Mouse (Mus musculus) layer of hippocampus, adult 18-20 months (tissue): ENCODE data around the gene Csrnp1. TPM values are rescaled to one million over a fixed set of nuclear protein-coding genes. Genes with fewer than 3 reads are reported as not detected.

Experiments
- DNase-seq, 2 experiments: peaks; one replicate each; pipeline ENCODE4 v3.0.0; 2022; ENCODE audit warnings: low spot score in 2 of 2
- total RNA-seq, 2 experiments: library from RNA; stranded (reverse); gene quantifications; 2 replicates each; pipeline ENCODE4 v1.2.3; 2021

Gene Csrnp1
- total RNA-seq, 2 experiments from 2014 or later, result 13.1 to 15.7 TPM

DNA sequence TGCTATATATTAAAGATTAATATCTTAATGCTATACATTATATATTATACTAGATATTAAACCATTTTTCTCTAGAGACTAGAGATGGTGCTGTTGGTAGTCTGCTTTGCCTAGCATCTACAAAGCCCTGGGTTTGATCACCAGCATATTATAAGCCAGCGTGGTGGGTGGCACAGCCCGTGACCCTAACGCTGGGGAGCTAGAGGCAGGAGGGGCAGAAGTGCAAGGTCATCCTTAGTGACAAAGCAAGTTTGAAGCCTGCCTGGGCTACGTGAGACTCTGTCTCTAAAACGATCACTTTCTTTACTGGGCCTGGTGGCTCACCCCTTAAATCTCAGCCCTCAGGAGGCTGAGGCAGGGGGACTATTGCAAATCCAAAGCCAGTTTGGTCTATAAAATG is 18.4 kb upstream of the Csrnp1 start:
- no peak for DNase-seq

DNA sequence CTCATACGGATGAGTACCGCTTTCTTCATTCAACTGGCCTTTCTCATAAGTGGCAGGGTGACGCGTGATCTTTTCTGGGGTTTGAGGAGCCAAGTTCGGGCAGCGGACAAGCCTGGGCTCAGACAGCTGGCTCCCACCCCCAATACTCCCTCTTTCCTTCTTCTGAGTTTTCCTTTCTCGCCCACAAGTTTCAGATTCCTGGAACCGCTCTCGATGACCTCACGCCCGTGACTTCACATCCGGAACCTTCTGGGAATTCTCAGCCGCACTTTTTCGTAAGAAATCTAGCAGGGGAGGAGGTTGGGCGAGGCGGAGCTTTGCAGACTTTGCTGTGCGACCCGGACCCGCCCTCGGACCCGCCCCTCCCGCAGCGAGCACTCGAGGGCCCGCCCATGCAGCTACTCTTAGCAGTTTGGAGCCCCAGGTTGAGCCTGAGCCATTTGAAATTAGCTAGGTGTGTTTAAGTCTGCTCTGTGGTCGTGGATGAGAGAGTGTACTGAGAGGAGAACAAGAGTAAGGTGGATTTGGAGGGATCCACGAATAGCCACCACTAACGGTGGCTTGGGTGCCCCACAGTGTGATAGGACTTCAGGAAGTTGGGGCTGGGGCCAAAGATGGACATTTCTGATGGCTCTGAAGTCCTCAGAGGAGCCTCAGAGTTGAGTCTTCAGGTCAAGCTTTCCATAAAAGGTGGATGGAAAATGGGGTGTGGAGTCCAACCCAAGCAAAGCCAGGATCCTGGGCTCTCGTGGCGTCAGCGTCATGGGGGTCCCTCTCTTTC is 17.7 kb upstream of the Csrnp1 start:
- peak in 1 of 2 experiments; percentile 66 for DNase-seq

DNA sequence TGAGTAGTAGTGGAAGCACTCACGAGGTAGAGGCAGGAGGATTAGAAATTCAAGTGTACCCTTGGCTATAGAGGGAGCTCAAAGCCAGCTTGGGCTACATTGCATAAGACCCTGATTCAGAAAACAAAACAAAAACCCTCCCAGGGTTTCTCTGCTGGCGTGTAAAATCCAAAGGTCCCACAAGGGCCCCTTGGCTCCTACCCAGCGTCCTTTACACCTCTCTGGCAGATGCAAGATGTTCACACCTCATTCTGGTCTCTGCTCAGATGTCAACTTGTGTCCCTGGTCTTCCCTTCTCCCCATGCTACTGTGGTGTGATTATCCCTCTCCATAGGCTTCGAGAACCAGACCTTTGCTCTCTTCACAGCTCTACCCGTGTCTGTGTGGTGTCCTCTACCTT is 16.3 kb upstream of the Csrnp1 start:
- DNase-seq, result no peak

DNA sequence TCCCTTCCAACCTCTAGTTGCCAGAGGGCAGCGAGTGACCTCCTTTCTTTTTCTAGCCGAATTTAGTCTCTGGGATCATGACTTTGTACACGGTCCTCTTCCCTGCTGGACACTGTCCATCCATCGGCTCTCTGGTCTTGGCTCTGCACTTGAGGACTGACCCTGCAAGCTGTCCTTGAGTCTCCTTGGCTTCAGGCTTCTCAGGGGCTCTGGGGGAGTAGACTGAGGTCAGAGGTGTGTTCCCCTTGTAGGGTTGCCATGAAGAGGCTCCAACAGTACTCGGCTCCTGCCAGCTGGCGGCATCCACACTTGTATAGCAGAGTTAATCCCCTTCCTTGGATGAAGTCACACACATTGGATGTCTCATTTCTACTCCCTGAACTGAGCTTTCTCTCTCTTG is 15.2 kb upstream of the Csrnp1 start:
- no peak for DNase-seq

DNA sequence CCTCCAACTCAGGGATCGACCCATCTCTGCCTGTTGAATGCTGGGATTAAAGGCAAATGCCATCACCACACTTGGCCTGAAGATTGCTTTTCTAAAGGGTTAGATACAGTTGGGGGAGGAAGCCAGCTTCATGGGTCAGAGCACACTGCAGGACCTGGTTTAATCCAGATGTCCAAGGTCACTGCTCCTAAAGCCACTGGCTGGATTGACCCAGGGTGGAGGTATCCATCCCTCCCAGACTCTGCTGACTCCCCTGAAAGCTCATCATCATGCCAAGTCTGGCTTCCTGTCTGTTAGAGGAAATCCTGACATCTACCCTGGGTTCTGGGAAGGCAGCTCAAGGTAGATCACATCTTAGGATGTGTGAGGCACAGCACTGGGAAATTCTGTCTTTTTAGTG is 14.3 kb upstream of the Csrnp1 start:
- no peak for DNase-seq

DNA sequence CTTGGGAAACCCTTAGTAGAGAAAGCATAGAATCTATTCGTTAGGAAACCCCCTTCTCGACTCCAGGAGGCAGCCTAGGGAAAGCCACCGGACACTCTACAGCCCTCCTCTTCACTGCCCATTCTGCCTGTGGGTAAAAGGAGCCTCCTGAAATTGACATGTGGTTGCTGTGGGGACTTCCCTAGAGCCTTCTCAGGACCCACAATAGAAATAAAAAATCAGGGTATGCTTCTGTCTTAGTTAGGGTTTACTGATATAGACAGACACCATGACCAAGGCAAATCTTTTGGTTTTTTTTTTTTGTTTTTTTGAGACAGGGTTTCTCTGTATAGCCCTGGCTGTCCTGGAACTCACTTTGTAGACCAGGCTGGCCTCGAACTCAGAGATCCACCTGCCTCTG is 11.6 kb upstream of the Csrnp1 start:
- no peak for DNase-seq

DNA sequence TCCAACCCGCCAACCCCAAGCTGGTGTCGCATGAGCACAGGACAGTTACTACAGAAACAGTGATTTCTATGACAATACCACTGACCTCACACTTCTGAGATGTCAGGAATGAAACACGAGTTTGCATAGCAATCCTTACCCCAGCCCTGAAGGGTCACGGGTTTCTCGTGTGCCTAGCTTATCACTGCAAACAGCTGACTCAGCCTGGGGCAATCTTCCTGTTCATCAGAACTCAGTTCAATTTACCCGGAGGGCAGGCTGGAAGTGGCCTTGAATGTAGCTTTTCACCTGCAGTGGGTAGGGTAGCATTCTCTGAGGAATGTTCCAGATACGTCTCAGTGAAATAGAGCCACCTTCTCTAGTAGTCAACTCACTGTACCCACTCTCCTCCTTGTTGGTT is 9.7 kb upstream of the Csrnp1 start:
- no peak for DNase-seq

DNA sequence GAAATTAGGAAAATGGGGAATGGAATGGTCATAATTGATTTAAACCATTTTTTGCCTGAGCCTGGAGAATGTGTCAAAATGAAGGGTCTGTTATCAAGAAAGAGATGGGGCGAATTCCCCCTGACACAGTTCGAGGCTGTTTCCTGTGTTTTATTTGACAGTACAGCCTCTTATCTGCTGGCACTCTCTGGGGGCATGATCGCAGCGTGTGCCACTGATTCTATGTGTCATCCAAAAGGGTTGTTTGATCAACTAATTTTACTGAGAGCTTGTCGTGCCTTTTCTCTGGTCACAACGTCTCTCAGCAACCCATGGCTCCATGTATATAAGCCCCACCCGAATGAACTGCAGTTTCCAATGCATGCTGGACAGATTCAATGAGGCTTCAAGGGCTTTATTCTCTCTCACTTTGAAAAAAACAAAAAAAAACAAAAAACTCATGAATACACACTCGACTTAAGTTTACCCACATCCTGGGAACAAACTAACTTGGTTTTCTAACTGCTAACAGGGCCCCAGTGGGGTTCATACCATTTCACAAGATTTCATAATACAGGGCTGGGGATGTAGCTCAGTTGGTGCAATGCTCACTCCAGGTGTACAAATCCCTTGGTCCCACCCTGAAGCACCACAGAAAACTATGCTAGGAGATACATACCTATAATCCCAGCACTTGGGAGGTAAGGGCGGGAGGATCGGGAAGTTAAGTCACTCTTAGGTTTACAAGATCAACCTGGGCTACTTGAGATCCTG is 8.8 kb upstream of the Csrnp1 start:
- no peak for DNase-seq

DNA sequence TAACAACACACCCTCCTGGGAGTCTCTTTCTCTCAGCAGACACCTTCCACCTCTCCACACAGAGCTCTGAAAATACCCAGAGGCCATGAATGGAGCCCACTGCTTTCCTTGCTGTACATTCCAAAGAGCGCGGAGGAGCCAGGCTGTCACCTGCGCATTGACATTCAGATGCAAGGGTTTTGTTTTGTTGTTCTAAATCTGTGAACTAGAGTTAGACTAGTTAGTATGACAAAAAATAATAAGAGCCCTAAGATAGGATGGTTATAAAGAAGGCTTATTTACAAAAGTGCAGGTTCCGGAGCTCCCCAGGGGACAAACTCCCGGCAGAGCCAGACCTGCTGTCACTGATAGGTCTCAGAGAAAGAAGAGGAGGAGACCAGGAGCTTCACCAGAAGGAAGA is 6.9 kb upstream of the Csrnp1 start:
- no peak for DNase-seq

DNA sequence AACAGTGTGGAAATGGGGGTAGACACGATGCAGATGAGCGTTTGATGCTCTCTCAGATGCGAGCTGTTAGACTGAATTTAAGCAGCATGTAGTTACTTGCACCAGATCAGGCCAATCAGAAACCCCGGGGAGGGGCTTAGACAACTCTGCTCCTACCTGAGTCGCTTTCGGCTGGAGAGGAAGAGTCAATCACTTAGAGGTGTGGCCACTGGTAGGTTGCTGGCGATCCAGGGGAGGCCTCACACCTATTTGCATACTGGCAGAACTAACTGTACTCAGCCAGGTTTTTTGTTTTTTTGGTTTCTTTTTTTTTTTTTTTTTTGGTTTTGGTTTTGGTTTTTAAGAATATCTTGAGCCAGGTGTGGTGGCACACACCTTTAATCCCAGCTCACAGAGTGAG is 3.8 kb upstream of the Csrnp1 start:
- DNase-seq, result no peak

DNA sequence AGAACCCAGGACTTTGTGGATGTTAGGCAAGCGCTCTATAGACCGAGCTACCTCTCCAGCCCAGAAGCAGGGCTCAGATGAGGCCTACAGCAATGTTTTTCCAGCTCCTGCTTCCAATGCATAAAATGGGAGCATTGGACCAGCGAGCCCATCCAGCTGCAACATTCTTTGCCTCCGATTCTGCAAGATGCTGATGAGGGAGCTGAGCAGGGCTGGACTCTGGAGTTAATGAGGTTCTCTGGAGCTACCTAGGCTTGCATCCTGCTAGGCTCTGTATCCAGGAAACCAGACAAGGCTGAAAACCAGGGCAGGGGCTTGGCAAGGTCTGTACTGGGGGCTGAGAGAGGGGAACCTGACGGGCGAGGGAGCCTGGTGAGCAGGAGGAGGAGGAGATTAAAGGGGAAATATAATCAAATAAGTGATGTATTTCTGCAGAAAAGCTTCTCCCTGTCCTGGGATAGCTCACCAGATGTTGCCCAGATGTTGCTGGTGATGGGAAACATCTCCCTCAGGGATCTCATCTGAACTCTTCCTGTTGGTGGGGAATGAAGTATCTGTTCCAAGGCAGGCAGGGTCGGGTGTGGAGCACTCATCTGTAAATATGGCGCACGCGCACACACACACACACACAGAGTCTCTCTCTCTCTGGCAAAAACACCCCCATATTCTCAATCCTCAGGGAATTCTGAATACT is 1.6 kb upstream of the Csrnp1 start:
- DNase-seq, result no peak

DNA sequence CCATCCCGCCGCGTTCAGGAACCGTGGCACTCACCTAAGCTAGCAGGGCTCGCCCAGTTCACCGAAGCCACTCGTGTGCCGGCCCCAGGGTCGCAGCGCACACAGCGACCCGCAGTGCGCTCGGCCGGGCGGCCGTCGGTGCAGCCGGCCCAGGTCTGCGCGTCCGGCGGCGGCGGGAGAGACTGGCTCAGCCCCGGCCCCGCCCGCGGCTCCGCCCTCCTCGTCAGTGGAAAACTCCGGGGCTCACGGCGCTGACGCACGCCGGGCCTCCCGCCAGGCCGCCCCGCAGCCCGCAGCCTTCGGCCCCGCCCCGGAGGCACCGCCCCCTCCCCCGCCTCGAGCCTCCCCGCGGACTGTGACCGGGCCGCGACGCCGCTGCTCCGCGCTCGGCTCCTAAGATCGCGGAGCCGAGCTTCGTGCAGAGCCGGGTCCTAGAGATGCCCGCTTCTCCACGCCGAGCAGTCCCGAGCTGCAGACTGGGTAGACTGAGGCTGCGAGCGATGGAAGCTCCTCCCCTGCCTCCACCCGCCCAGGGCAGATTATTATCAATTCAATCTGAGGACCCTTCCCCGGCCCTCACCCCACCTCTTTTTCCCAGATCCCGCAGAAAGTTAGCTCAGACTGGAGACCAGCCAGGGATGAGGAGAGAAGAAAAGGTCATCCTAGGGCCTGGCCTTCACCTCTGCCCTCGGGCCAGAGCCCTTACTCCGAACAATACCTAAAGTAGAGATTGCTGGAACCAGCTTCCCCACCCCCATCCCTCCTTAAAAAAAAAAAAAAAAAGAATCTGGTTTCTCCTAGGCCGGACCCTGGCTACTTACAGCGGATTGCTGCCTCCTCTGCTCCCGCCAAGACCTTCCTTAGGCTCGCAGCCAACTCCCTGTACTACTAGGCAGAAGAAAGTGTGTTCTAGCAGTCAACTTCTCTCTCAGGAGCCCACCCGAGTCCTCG is 598 bp downstream of the Csrnp1 start:
- DNase-seq, result peak; percentile 83 to 89

DNA sequence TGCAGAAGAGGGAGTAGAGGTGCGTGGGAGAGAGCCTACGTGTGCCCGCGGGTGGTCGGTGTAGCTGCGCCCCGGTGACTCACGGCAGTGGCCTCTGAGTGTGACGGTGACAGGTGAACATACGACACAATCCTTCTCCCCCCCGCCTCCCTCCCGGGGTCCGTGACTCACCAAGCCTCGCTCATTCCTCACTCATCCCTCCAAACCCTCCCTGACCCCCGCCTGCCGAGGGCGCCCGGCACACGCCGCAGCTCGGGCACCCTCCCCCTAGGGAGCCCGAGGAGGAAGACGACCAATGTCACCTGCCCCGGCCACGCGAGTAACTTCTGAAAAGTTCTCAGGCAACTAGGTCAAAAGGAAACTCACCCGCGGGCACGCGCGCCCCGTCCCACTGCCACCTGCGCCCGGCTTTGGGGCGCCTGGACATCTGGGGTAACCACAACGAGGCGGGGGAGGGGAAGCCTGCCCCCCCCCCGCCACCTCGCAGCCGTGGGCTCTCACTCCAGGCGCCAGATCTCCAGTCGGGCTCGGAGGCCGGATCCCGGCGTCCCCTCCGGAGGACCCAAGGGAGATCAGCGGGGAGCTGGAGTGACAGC is 1.4 kb downstream of the Csrnp1 start:
- no peak for DNase-seq

DNA sequence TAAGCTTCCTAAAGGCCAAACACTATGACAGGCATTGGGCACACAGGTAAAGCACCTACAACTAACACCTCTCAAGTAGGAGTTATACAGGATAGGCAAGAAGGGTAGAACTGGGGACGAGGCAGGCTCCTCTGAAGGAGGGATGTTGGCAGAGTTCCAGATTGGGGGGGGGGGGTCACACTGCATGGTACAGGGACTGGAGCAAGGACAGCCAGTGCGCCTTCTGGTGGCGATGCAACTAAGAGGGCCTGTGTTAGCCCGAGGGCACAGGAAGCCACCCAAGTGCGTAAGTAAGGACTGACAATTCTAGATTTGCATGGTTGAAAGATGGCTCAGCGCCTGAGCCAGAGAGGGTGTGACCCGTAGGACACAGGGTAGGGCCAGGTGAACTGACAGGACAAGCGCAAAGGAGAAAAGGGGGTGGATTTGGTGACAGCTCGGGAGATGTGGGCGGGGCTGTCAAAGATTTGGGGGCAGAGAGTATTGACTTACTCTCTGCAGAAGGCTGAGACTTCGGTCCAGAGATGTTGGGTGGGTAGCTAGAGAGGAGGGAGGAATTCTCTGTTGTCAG is 2.1 kb downstream of the Csrnp1 start:
- no peak for DNase-seq

DNA sequence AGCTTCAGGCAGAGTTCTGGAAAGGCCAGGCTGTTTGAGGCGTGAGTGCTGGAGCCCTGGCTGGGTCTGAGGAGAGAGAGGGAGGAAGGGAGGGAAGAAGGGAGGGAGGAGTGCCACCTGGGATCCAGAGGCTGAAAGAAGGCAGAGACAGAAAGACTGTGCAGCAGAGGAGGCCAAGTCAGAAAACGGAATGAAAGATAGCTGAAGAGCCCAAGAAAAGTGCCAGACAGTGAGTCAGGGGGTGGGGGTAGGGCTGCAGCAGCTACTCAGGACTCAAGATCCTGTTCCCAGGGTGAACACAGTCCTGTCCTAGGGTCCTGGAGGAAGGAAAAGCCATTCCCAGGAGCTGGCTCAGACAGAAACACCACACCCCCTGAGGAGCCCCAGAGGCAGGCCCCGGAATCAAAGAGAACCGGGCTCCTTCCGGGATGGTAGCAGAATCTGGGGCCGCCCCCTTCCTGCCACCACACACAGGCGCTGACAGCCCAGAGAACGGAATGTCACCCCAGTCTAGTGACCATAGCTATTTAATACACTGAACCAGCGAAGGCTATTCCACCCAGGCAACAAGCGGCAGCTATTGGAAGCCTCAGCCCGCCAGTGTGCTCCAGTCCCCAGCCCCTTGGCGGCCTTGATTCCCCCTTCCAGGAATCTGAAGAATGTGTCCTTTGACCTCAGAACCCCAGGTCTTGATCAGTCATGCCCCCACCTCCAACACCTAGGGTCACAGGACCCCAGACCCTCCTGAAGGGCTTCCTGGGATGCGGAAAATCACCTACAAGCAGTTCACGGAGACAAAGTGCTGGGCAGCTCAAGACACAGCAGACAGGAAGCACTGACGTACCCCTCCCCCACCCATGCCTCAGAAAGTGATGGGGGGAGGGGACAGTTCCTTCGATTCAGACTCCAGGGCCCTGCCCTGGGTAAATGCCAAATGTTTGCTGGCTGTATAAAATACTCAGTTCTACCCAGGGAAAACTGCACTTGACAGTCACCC is 3.0 kb downstream of the Csrnp1 start:
- no peak for DNase-seq

DNA sequence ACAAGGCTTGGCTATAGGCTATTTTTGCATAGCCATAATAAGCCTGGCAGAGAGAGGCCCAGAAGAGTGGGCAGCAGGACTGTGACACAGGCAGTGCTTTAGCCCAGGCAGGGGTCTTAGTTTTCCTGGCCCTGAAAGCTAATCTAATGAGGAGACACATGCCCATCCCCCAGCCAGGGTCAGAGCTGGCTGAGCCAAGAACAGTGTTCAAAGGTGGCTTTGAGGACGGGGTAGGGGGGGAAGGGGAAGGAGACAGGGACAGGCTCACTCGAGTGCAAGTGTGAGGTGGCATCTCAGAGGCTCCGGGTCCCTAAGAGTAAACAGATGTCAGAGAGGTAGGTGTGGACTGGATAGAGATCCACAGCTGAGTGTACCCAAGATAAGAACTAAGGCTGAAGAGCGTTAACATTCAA is 3.7 kb downstream of the Csrnp1 start:
- DNase-seq, result no peak

DNA sequence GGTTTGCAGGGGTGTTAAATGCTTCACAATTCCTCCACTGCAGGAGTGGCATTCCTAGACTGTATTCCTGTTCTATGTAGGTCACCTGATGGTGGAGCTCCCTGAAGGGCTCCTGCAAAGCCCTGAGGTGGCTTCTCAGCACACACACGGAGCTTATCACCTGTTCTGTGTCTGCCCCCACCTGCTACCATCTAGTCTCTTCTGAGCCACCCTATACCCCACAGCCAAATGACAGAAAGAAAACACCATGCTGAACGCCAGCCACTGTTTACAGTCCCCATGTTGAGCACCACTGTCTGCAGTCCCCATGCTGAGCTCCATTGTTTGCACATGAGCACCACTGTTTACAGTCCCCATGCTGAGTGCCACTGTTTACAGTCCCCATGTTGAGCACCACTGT is 4.7 kb downstream of the Csrnp1 start:
- DNase-seq, result no peak

DNA sequence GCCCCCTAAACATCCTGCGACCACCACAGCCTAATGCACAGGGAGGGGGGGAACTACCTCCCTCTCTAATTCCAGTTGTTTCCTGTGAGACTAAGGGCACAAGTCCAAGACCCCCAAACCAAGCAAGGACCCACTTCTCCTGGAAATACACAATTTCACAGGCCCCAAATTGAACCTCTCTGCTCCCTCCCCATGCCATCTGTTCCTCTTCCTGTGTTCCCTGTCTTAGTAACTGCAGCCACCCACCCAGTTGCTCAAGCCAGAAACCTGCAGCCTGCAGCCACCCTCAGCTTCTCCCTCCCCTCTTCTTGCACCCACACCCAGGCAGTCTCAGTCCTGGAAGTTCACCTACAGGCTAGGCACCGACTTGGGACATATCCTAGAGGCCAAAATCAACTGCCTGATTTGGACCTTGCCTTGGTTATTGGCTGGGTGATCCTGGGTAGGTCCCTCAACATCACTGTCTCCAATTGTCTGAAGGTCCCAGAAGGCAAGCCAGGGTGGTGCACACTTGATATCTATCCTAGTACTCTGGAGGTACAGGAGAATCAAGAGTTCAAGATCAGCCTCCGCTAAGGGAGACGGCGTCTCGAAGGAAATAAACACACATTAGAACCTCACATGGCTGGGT is 5.5 kb downstream of the Csrnp1 start:
- peak; percentile 60 to 80 for DNase-seq
